In genomic region chr5:44104686-44105085, GRCm38 (mm10) we compare ENCODE assay signal across 19 mouse cellular contexts. TPM values are rescaled to one million over a fixed set of nuclear protein-coding genes. Genes with fewer than 3 reads are reported as not detected.
DNase-seq lines count a peak whose midpoint lies in the region; ATAC-seq lines count a peak whose summit lies in the region.
"Had no signal": no experiment of that assay in that cellular context is flagged by ENCODE, and none has a peak within 500 bp of the region (broad histone marks: within the 10 kb centered on the region; RNA-seq: fewer than 3 reads in every experiment).

No protein-coding gene starts in this region.

- H3K4me1 ChIP-seq in forebrain, embryonic 12.5 days: peaks cover 19% of the 10 kb centered on the region
- peaks cover 6% of the 10 kb centered on the region for H3K4me1 ChIP-seq in forebrain, embryonic 16.5 days (replicated peaks; ENCODE audit: control insufficient read depth, insufficient read depth, low read length)
- peaks cover 20% of the 10 kb centered on the region for H3K4me1 ChIP-seq in kidney, embryonic 16.5 days (ENCODE audit: insufficient read depth, low read length)
- peaks cover 2% of the 10 kb centered on the region; the same call in 1 of the 2 replicates for H3K4me1 ChIP-seq in neural tube, embryonic 11.5 days (ENCODE audit: control insufficient read depth, insufficient read depth, low read length)
- H3K4me1 ChIP-seq in neural tube, embryonic 15.5 days: peaks cover 16% of the 10 kb centered on the region
- H3K4me1 ChIP-seq: liver, embryonic 12.5 days had no signal

- H3K9me3 ChIP-seq in forebrain, embryonic 12.5 days: no peaks in the 10 kb centered on the region
- no peaks in the 10 kb centered on the region for H3K9me3 ChIP-seq in forebrain, embryonic 16.5 days (ENCODE audit: control insufficient read depth, low read length)
- H3K9me3 ChIP-seq in kidney, embryonic 16.5 days (ENCODE audit: low read length): 0 out of 2 replicates have a peak, but pooled peaks cover 4% of the 10 kb centered on the region
- H3K9me3 ChIP-seq in neural tube, embryonic 11.5 days (ENCODE audit: control insufficient read depth, low read length): no peaks in the 10 kb centered on the region; the same call in 1 of the 2 replicates
- 0 out of 2 replicates have a peak, but pooled peaks cover 5% of the 10 kb centered on the region for H3K9me3 ChIP-seq in neural tube, embryonic 15.5 days (replicated peaks)
- H3K9me3 ChIP-seq: G1E; heart, embryonic 10.5 days; liver, embryonic 12.5 days had no signal

- peak overlapping the region; percentile 61; the same call in 1 of the 2 replicates for H3K27ac ChIP-seq in forebrain, embryonic 12.5 days
- H3K27ac ChIP-seq in forebrain, embryonic 16.5 days (ENCODE audit: low read length): no peak overlapping the region
- peak overlapping the region; percentile 35; the same call in 1 of the 2 replicates for H3K27ac ChIP-seq in kidney, embryonic 16.5 days (ENCODE audit: low read length)
- no peak overlapping the region for H3K27ac ChIP-seq in neural tube, embryonic 11.5 days (ENCODE audit: low read depth, low read length)
- no peak overlapping the region for H3K27ac ChIP-seq in neural tube, embryonic 15.5 days (replicated peaks)
- H3K27ac ChIP-seq: embryonic facial prominence, embryonic 10.5 days; gastrocnemius, adult 2 months; heart, embryonic 10.5 days; liver, embryonic 12.5 days had no signal

- H3K27me3 ChIP-seq in forebrain, embryonic 12.5 days: no peaks in the 10 kb centered on the region
- no peaks in the 10 kb centered on the region for H3K27me3 ChIP-seq in forebrain, embryonic 16.5 days (replicated peaks; ENCODE audit: control insufficient read depth, insufficient read depth, low read length)
- no peaks in the 10 kb centered on the region for H3K27me3 ChIP-seq in kidney, embryonic 16.5 days (ENCODE audit: insufficient read depth, low read length)
- no peaks in the 10 kb centered on the region for H3K27me3 ChIP-seq in neural tube, embryonic 11.5 days (ENCODE audit: control insufficient read depth, insufficient read depth, low read length)
- no peaks in the 10 kb centered on the region for H3K27me3 ChIP-seq in neural tube, embryonic 15.5 days (replicated peaks)

- H3K9ac ChIP-seq in forebrain, embryonic 12.5 days: no peak overlapping the region
- no peak overlapping the region for H3K9ac ChIP-seq in forebrain, embryonic 16.5 days (replicated peaks; ENCODE audit: low read depth, low read length)
- H3K9ac ChIP-seq in kidney, embryonic 16.5 days (replicated peaks; ENCODE audit: low read length): no peak overlapping the region
- no peak overlapping the region for H3K9ac ChIP-seq in neural tube, embryonic 11.5 days (ENCODE audit: low read length)
- no peak overlapping the region for H3K9ac ChIP-seq in neural tube, embryonic 15.5 days (replicated peaks)
- H3K9ac ChIP-seq: liver, embryonic 12.5 days; lung, embryonic 14.5 days had no signal

- WGBS in forebrain, embryonic 12.5 days: 12% methylated on average over 8 of the region's 8 CpGs
- 10% methylated on average over 8 of the region's 8 CpGs for WGBS in forebrain, embryonic 16.5 days
- 58% methylated on average over 8 of the region's 8 CpGs for WGBS in kidney, embryonic 16.5 days
- WGBS in neural tube, embryonic 11.5 days: 38% methylated on average over 8 of the region's 8 CpGs
- 26% methylated on average over 8 of the region's 8 CpGs for WGBS in neural tube, embryonic 15.5 days

- no peak overlapping the region for H3K4me3 ChIP-seq in forebrain, embryonic 12.5 days (replicated peaks)
- no peak overlapping the region for H3K4me3 ChIP-seq in forebrain, embryonic 16.5 days (replicated peaks; ENCODE audit: low read length)
- H3K4me3 ChIP-seq in kidney, embryonic 16.5 days (ENCODE audit: low read length): no peak overlapping the region
- H3K4me3 ChIP-seq in neural tube, embryonic 11.5 days (ENCODE audit: low read depth, low read length): no peak overlapping the region
- H3K4me3 ChIP-seq in neural tube, embryonic 15.5 days (replicated peaks): no peak overlapping the region
- H3K4me3 ChIP-seq: embryonic facial prominence, embryonic 10.5 days; gastrocnemius, adult 2 months; heart, embryonic 10.5 days; liver, embryonic 12.5 days had no signal

- ATAC-seq in forebrain, embryonic 12.5 days (ENCODE audit: low FRiP score): no peak
- no peak for ATAC-seq in forebrain, embryonic 16.5 days
- ATAC-seq in kidney, embryonic 16.5 days (ENCODE audit: low FRiP score, low TSS enrichment): no peak
- ATAC-seq in neural tube, embryonic 11.5 days (ENCODE audit: insufficient read depth, low FRiP score, low TSS enrichment): no peak
- ATAC-seq in neural tube, embryonic 15.5 days (ENCODE audit: low FRiP score): no peak
- no peak for ATAC-seq in cerebellum, adult (ENCODE audit: insufficient number of reproducible peaks, low FRiP score, low TSS enrichment)
- no peak for ATAC-seq in activated CD4-positive, CD25-positive, alpha-beta regulatory T cell, adult 4 months
- ATAC-seq: hindbrain, embryonic 16.5 days; liver, embryonic 12.5 days had no signal

- DNase-seq in kidney, adult 9 months: no peak
- DNase-seq in neural tube, embryonic 11.5 days (ENCODE audit: low spot score): peak; percentile 30
- DNase-seq: cerebellum, adult 11-12 months; gastrocnemius, adult 2 months; heart, postnatal 14 days; right cerebral cortex, postnatal 14 days; thymus, adult 18-20 months had no signal

- no peak overlapping the region for H3K4me2 ChIP-seq in forebrain, embryonic 12.5 days
- no peak overlapping the region for H3K4me2 ChIP-seq in forebrain, embryonic 16.5 days (ENCODE audit: low read length)
- H3K4me2 ChIP-seq in kidney, embryonic 16.5 days (replicated peaks; ENCODE audit: low read depth, low read length): no peak overlapping the region
- no peak overlapping the region for H3K4me2 ChIP-seq in neural tube, embryonic 11.5 days (ENCODE audit: low read depth)
- no peak overlapping the region for H3K4me2 ChIP-seq in neural tube, embryonic 15.5 days
- H3K4me2 ChIP-seq: liver, embryonic 12.5 days; lung, embryonic 14.5 days had no signal

- no peaks in the 10 kb centered on the region for H3K36me3 ChIP-seq in forebrain, embryonic 12.5 days (replicated peaks)
- H3K36me3 ChIP-seq in forebrain, embryonic 16.5 days (ENCODE audit: control insufficient read depth, insufficient read depth): no peaks in the 10 kb centered on the region
- H3K36me3 ChIP-seq in kidney, embryonic 16.5 days (ENCODE audit: insufficient read depth, low read length): no peaks in the 10 kb centered on the region
- no peaks in the 10 kb centered on the region for H3K36me3 ChIP-seq in neural tube, embryonic 11.5 days (ENCODE audit: control insufficient read depth, insufficient read depth, low read length)
- no peaks in the 10 kb centered on the region for H3K36me3 ChIP-seq in neural tube, embryonic 15.5 days
- H3K36me3 ChIP-seq: G1E; heart, embryonic 10.5 days; liver, embryonic 12.5 days had no signal

RNA-seq across cellular contexts. Expression of gene Prom1, which starts 2.9 kb away (rescaled TPM):
- 102 and 109 TPM in 2 replicates for polyA plus RNA-seq in forebrain, embryonic 12.5 days (2016; fragmentation: Nextera tagmentation; extraction: Ambion mirVana)
- polyA plus RNA-seq in forebrain, embryonic 16.5 days (2015; fragmentation: Nextera tagmentation; extraction: Ambion mirVana): 34.5 and 39.0 TPM in 2 replicates
- polyA plus RNA-seq in kidney, embryonic 16.5 days (2015; fragmentation: Nextera tagmentation; extraction: Ambion mirVana): 96.0 and 97.8 TPM in 2 replicates
- polyA plus RNA-seq in neural tube, embryonic 11.5 days (2014; fragmentation: Nextera tagmentation; extraction: Ambion mirVana): 105 and 110 TPM in 2 replicates
- polyA plus RNA-seq in neural tube, embryonic 15.5 days (2015; fragmentation: Nextera tagmentation; extraction: Ambion mirVana): 23.2 and 33.8 TPM in 2 replicates
- polyA plus RNA-seq in activated CD4-positive, CD25-positive, alpha-beta regulatory T cell, adult 4 months (2017; shearing (Covaris generic)): 1 to 10 TPM in 1 of 2 experiments, not detected in 1; 1.3 TPM
- polyA plus RNA-seq: G1E had no signal

Comparison
In these comparisons a context has a peak if more than half of its experiments do, and no peak if none do; other contexts are left out.
1. H3K27ac ChIP-seq: peak in forebrain, embryonic 12.5 days (single experiment) and kidney, embryonic 16.5 days (single experiment); none in forebrain, embryonic 16.5 days (single experiment), neural tube, embryonic 11.5 days (single experiment) and neural tube, embryonic 15.5 days (single experiment).
2. RNA of gene Prom1, which starts 2.9 kb away (polyA plus RNA-seq): 105 to 110 TPM in neural tube, embryonic 11.5 days, 102 to 109 TPM in forebrain, embryonic 12.5 days, 96.0 to 97.8 TPM in kidney, embryonic 16.5 days, 34.5 to 39.0 TPM in forebrain, embryonic 16.5 days and 23.2 to 33.8 TPM in neural tube, embryonic 15.5 days; 1.3 TPM in activated CD4-positive, CD25-positive, alpha-beta regulatory T cell, adult 4 months; every median in the first group is over 10 times any median in the second.